Mouse (Mus musculus) lung, embryonic 14.5 days (tissue): ENCODE data around the gene Cyp2w1. TPM values are rescaled to one million over a fixed set of nuclear protein-coding genes. Genes with fewer than 3 reads are reported as not detected.
A peak's percentile ranks its signal among the peaks of the same experiment; 100 is the strongest.

Experiments
- ATAC-seq: fragments of 200-750 bp; cut with Nextera tagmentation; 2 replicates; pipeline ENCODE4 v1.8.0; 2017; ENCODE audit warnings: mild to moderate bottlenecking, moderate TSS enrichment, moderate library complexity; ENCODE audit not compliant: insufficient read depth
- DNase-seq: peaks from one replicate; pipeline ENCODE4 v3.0.0-alpha.2; 2015
- H3K27ac ChIP-seq: fragments of 300-500 bp; sonication (generic); 2 replicates; pipeline ENCODE4 v1.5.1; 2014; ENCODE audit warnings: low read depth, mild to moderate bottlenecking, moderate library complexity
- H3K27me3 ChIP-seq: fragments of 300-500 bp; sonication (generic); 2 replicates; pipeline ENCODE4 v1.6.1; 2014; ENCODE audit warnings: low read length, control low read depth; ENCODE audit not compliant: insufficient read depth
- H3K36me3 ChIP-seq: fragments of 300-500 bp; sonication (generic); 2 replicates; pipeline ENCODE4 v1.6.1; 2014; ENCODE audit warnings: control low read depth; ENCODE audit not compliant: insufficient read depth
- H3K4me1 ChIP-seq: fragments of 300-500 bp; sonication (generic); 2 replicates; pipeline ENCODE4 v1.6.1; 2014; ENCODE audit warnings: antibody characterized with exemption, control low read depth; ENCODE audit not compliant: insufficient read depth
- H3K4me2 ChIP-seq: fragments of 300-500 bp; sonication (generic); 2 replicates; pipeline ENCODE4 v1.6.1; 2014; ENCODE audit warnings: mild to moderate bottlenecking
- H3K4me3 ChIP-seq: fragments of 300-500 bp; sonication (generic); 2 replicates; pipeline ENCODE4 v1.5.1; 2014; ENCODE audit warnings: low read depth, low read length
- H3K9ac ChIP-seq: fragments of 300-500 bp; sonication (generic); 2 replicates; pipeline ENCODE4 v1.6.1; 2014
- H3K9me3 ChIP-seq: fragments of 300-500 bp; sonication (generic); 2 replicates; pipeline ENCODE4 v1.6.1; 2016; ENCODE audit warnings: low read depth, low read length, control low read depth
- CTCF ChIP-seq: IDR thresholded peaks from 2 replicates; pipeline ENCODE4 v1.5.1; 2016; ENCODE audit warnings: antibody characterized with exemption, low read depth
- WGBS: fragments of 180-500 bp; shearing (Covaris S2); extraction: QIAGEN DNeasy Blood & Tissue Kit; methylation state at CpG from one replicate; pipeline ENCODE4 v1.1.7; 2014; 5-methylcytosine and 5-hydroxymethylcytosine counted together
- microRNA counts: library from miRNA; unstranded; fragments of <30 nt; microRNA quantifications from one replicate; lab custom pipeline; 2016
- microRNA-seq: library from miRNA; unstranded; fragments of <30 nt; microRNA quantifications from one replicate; pipeline ENCODE4, GENCODE M21; 2016; ENCODE audit warnings: borderline number of aligned reads
- polyA plus RNA-seq: library from polyadenylated mRNA; unstranded; fragments of >200 nt; fragmentation: Nextera tagmentation; extraction: Ambion mirVana; gene quantifications from 2 replicates; pipeline ENCODE4 v1.2.1, GENCODE M21; 2014

Cyp2w1 gene
- polyA plus RNA-seq, 1 experiment from 2014 or later: not detected

- H3K27me3 ChIP-seq: no peaks in the 10 kb centered on the region
- no peaks in the 10 kb centered on the region for H3K36me3 ChIP-seq
- no peak for TF ChIP-seq CTCF
- H3K9ac ChIP-seq: no peak within 1 kb of the TSS
- no peak within 1 kb of the TSS for H3K4me2 ChIP-seq
- H3K9me3 ChIP-seq: no peaks in the 10 kb centered on the region
- H3K27ac ChIP-seq: no peak within 1 kb of the TSS
- ATAC-seq (no peak), DNase-seq (no peak)
- H3K4me1 ChIP-seq: no peaks in the 10 kb centered on the region; the same call in 1 of the 2 replicates
- H3K4me3 ChIP-seq: no peak within 1 kb of the TSS
- 79% methylated on average over 6 of the region's 6 CpGs for WGBS
Observed at GRCm38 (mm10) chr5:139404801-139405401, 52.5 kb downstream of the Cyp2w1 start, which contains the start of gene C130050O18Rik. TSS of gene C130050O18Rik (plus strand) at chr5:139405280.

- Histone ChIP-seq H3K4me2 (no peak overlapping the region), H3K9me3 (no peaks in the 10 kb centered on the region), H3K4me1 (no peaks in the 10 kb centered on the region; the same call in 1 of the 2 replicates), H3K4me3 (no peak overlapping the region), H3K27ac (no peak overlapping the region), H3K9ac (no peak overlapping the region), H3K27me3 (no peaks in the 10 kb centered on the region), H3K36me3 (no peaks in the 10 kb centered on the region)
- ATAC-seq: no peak
- WGBS: 64% methylated on average over 7 of the region's 7 CpGs
- no peak for TF ChIP-seq CTCF
- DNase-seq: no peak
Observed at GRCm38 (mm10) chr5:139405478-139405877, 53.1 kb downstream of the Cyp2w1 start.

DNA sequence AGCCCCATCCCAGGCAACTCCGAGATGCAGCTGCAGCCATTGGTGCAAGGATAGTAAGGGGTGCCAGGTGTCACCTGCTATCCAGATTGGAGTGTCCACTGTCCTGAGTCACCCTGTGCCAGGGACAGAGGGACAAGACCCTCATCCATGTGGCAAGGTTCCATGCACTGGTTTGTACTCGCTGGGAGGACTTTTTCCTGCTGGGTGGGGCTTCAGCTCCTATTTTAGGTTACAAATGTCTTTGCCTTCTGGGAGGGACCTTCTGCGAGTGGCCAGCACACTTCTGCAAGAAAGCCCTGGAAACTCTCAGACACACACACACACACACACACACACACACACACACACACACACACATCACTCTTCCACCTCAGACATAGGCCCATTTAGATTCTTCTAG lies 53.5 kb downstream of the Cyp2w1 start:
- no peaks in the 10 kb centered on the region; the same call in 1 of the 2 replicates for H3K4me1 ChIP-seq
- no peak for TF ChIP-seq CTCF
- 70% methylated on average over 3 of the region's 3 CpGs for WGBS
- ATAC-seq (no peak), DNase-seq (no peak)
- no peak overlapping the region for H3K27ac ChIP-seq
- H3K36me3 ChIP-seq: no peaks in the 10 kb centered on the region
- no peak overlapping the region for H3K4me2 ChIP-seq
- no peak overlapping the region for H3K9ac ChIP-seq
- H3K27me3 ChIP-seq: no peaks in the 10 kb centered on the region
- no peak overlapping the region for H3K4me3 ChIP-seq
- no peaks in the 10 kb centered on the region for H3K9me3 ChIP-seq

MicroRNA genes within 50 kb of the gene (microRNA counts, 519-probe panel; counts per million panel counts)
- 30.5 counts per million for microRNA mmu-miR-339-3p (lab: Ali Mortazavi, UCI)
- 30.5 counts per million for microRNA mmu-miR-339-5p (lab: Ali Mortazavi, UCI)

Small RNA genes lying within 50 kb of the gene (microRNA-seq; reads per million reads assigned to microRNA genes)
- 568 reads per million, percentile 68 among the genes with 10 or more reads in this experiment for gene Mir339

Other genes with a start within 250 kb of the Cyp2w1 start
- gene Prkar1b, start 202.6 kb upstream of the Cyp2w1 start, polyA plus RNA-seq: 12.0 and 13.5 TPM in 2 replicates
- gene Dnaaf5, start 202.4 kb upstream of the Cyp2w1 start, polyA plus RNA-seq: 8.6 and 9.0 TPM in 2 replicates
- 53.3 and 57.7 TPM in 2 replicates for gene Sun1, start 152.0 kb upstream of the Cyp2w1 start, polyA plus RNA-seq
- gene Get4, start 100.3 kb upstream of the Cyp2w1 start, polyA plus RNA-seq: 183 and 185 TPM in 2 replicates
- 3.6 and 4.0 TPM in 2 replicates for gene Adap1, start 27.0 kb upstream of the Cyp2w1 start, polyA plus RNA-seq
- gene Cox19, start 1.2 kb upstream of the Cyp2w1 start, polyA plus RNA-seq: 102 and 106 TPM in 2 replicates
- 3.5 and 4.3 TPM in 2 replicates for gene Gpr146, start 25.1 kb downstream of the Cyp2w1 start, polyA plus RNA-seq
- gene C130050O18Rik, start 52.7 kb downstream of the Cyp2w1 start, polyA plus RNA-seq: 1.1 TPM in 2 replicates
- gene Gper1, start 70.5 kb downstream of the Cyp2w1 start, polyA plus RNA-seq: 5.5 and 5.9 TPM in 2 replicates
- 39.4 and 44.4 TPM in 2 replicates for gene 3110082I17Rik, start 107.9 kb downstream of the Cyp2w1 start, polyA plus RNA-seq
- 5.3 and 6.0 TPM in 2 replicates for gene Zfand2a, start 131.9 kb downstream of the Cyp2w1 start, polyA plus RNA-seq
- gene Uncx, start 190.9 kb downstream of the Cyp2w1 start, polyA plus RNA-seq: not detected in 2 replicates